Mouse (Mus musculus) thymus, adult 2 months (tissue): Measurements from ENCODE around the gene Gm17606. TPM values are rescaled to one million over a fixed set of nuclear protein-coding genes. Genes with fewer than 3 reads are reported as not detected.

Source experiments
- DNase-seq: peaks from one replicate; pipeline ENCODE4 v3.0.0; 2021
- H3K27ac ChIP-seq: fragments of 200-500 bp; 2 replicates; pipeline ENCODE4 v1.5.1; 2012; ENCODE audit warnings: low read length, control low read depth; ENCODE audit not compliant: control insufficient read depth, insufficient read depth
- H3K27me3 ChIP-seq: fragments of 200-500 bp; 2 replicates; pipeline ENCODE4 v1.6.1; 2012; ENCODE audit warnings: mild to moderate bottlenecking, low read length, moderate library complexity, mixed read lengths; ENCODE audit not compliant: control insufficient read depth, insufficient read depth
- H3K36me3 ChIP-seq: fragments of 200-500 bp; 2 replicates; pipeline ENCODE4 v1.6.1; 2012; ENCODE audit warnings: mild to moderate bottlenecking, low read length, moderate library complexity; ENCODE audit not compliant: control insufficient read depth, insufficient read depth
- H3K4me1 ChIP-seq: fragments of 200-500 bp; replicated peaks from 2 replicates; pipeline ENCODE4 v1.6.1; 2012; ENCODE audit warnings: low read length; ENCODE audit not compliant: control insufficient read depth, insufficient read depth
- H3K4me3 ChIP-seq: fragments of 200-500 bp; 2 replicates; pipeline ENCODE4 v1.5.1; 2012; ENCODE audit warnings: mild to moderate bottlenecking, low read length, control low read depth, moderate library complexity; ENCODE audit not compliant: control insufficient read depth, insufficient read depth
- CTCF ChIP-seq: fragments of 200-500 bp; IDR thresholded peaks from 2 replicates; pipeline ENCODE4 v1.5.1; 2012; ENCODE audit warnings: mild to moderate bottlenecking, control low read depth, low read length, moderate library complexity, borderline replicate concordance; ENCODE audit not compliant: control insufficient read depth, poor library complexity, insufficient read depth; ENCODE audit errors: extremely low read depth
- POLR2A ChIP-seq: fragments of 200-500 bp; IDR thresholded peaks from 2 replicates; pipeline ENCODE4 v1.6.1; 2012; ENCODE audit warnings: mild to moderate bottlenecking, low read length, control low read depth, moderate library complexity; ENCODE audit not compliant: control insufficient read depth, poor library complexity, insufficient read depth; ENCODE audit errors: extremely low read depth
- WGBS: fragments of 180-500 bp; shearing (Covaris S2); methylation state at CpG from one replicate; pipeline ENCODE4 v1.1.7; 2018; 5-methylcytosine and 5-hydroxymethylcytosine counted together
- polyA plus RNA-seq: library from polyadenylated mRNA; depleted of rRNA; stranded (reverse); fragments of >200 nt; gene quantifications from 2 replicates; pipeline ENCODE4 v1.2.3, GENCODE M21; 2012; rRNA removed

Gm17606 gene
- polyA plus RNA-seq, 1 experiment, result not detected

GRCm38 (mm10) chr14:54686522-54687143 lies 45.9 kb downstream of the Gm17606 start, which contains the start of gene Acin1:
Gene Acin1, minus strand, starts transcription at chr14:54686931.
- DNase-seq, result peak; percentile 100
- Histone ChIP-seq H3K27me3 (no peaks in the 10 kb centered on the region), H3K4me1 (peaks cover 3% of the 10 kb centered on the region; the same call in 1 of the 2 replicates), H3K27ac (peak within 1 kb of the TSS; percentile 74), H3K4me3 (peak within 1 kb of the TSS; percentile 94), H3K36me3 (peaks cover 28% of the 10 kb centered on the region)
- under 1% methylated on average over 44 of the region's 44 CpGs for WGBS
- peak; percentile 54; the same call in 1 of the 2 replicates for TF ChIP-seq CTCF
- peak; percentile 90 for TF ChIP-seq POLR2A

GRCm38 (mm10) chr14:54687251-54687650 lies 46.5 kb downstream of the Gm17606 start:
- whole genome bisulfite sequencing, result 1% methylated on average over 8 of the region's 8 CpGs
- Histone ChIP-seq H3K27me3 (no peaks in the 10 kb centered on the region), H3K36me3 (peaks cover 28% of the 10 kb centered on the region), H3K4me3 (peak overlapping the region; percentile 83), H3K27ac (0 out of 2 replicates have a peak overlapping the region, but pooled peaks have one; percentile 36), H3K4me1 (peaks cover 3% of the 10 kb centered on the region; the same call in 1 of the 2 replicates)
- no peak for TF ChIP-seq CTCF
- no peak for TF ChIP-seq POLR2A
- DNase-seq, result no peak

GRCm38 (mm10) chr14:54695042-54695441 lies 54.3 kb downstream of the Gm17606 start:
- H3K4me1 ChIP-seq, result peaks cover 19% of the 10 kb centered on the region
- peaks cover 10% of the 10 kb centered on the region for H3K36me3 ChIP-seq
- H3K27ac ChIP-seq, result no peak overlapping the region
- H3K27me3 ChIP-seq, result no peaks in the 10 kb centered on the region
- H3K4me3 ChIP-seq, result no peak overlapping the region
- DNase-seq, result no peak
- TF ChIP-seq CTCF (no peak), POLR2A (no peak)
- WGBS, result 62% methylated on average over 6 of the region's 6 CpGs

GRCm38 (mm10) chr14:54696752-54697151 lies 56.0 kb downstream of the Gm17606 start:
- 98% methylated on average over 4 of the region's 4 CpGs for WGBS

More at GRCm38 (mm10) chr14:54696752-54697151, 56.0 kb downstream of the Gm17606 start:
- no peak overlapping the region for H3K4me3 ChIP-seq
- TF ChIP-seq CTCF, result no peak
- TF ChIP-seq POLR2A, result no peak
- H3K36me3 ChIP-seq, result no peaks in the 10 kb centered on the region
- no peak overlapping the region for H3K27ac ChIP-seq
- H3K27me3 ChIP-seq, result no peaks in the 10 kb centered on the region
- H3K4me1 ChIP-seq, result peaks cover 21% of the 10 kb centered on the region
- DNase-seq, result no peak

Other genes starting within 250 kb of the Gm17606 start
- 24.2 and 29.3 TPM in 2 replicates for gene Slc7a7, start 223.2 kb upstream of the Gm17606 start, polyA plus RNA-seq
- 211 and 214 TPM in 2 replicates for gene Mrpl52, start 214.0 kb upstream of the Gm17606 start, polyA plus RNA-seq
- 76.5 and 89.3 TPM in 2 replicates for gene Mmp14, start 209.3 kb upstream of the Gm17606 start, polyA plus RNA-seq
- 308 and 317 TPM in 2 replicates for gene Lrp10, start 176.8 kb upstream of the Gm17606 start, polyA plus RNA-seq
- 0.82 and 1.00 TPM in 2 replicates for gene Rem2, start 164.9 kb upstream of the Gm17606 start, polyA plus RNA-seq
- gene Prmt5, start 123.4 kb upstream of the Gm17606 start, polyA plus RNA-seq, result 48.9 and 50.5 TPM in 2 replicates
- gene Haus4, start 86.3 kb upstream of the Gm17606 start, polyA plus RNA-seq, result 47.2 and 61.5 TPM in 2 replicates
- gene Ajuba, start 63.4 kb upstream of the Gm17606 start, polyA plus RNA-seq, result 13.9 and 17.6 TPM in 2 replicates
- gene 4931414P19Rik, start 35.0 kb upstream of the Gm17606 start, polyA plus RNA-seq, result 8.7 and 9.8 TPM in 2 replicates
- 239 and 266 TPM in 2 replicates for gene Psmb5, start 22.9 kb upstream of the Gm17606 start, polyA plus RNA-seq
- gene Psmb11, start 19.5 kb upstream of the Gm17606 start, polyA plus RNA-seq, result 67.6 and 92.4 TPM in 2 replicates
- 138 and 142 TPM in 2 replicates for gene Cdh24, start 412 bp downstream of the Gm17606 start, polyA plus RNA-seq
- 80.2 and 92.8 TPM in 2 replicates for gene 1700123O20Rik, start 45.3 kb downstream of the Gm17606 start, polyA plus RNA-seq
- 238 and 263 TPM in 2 replicates for gene Acin1, start 46.0 kb downstream of the Gm17606 start, polyA plus RNA-seq
- 0.09 and 0.14 TPM in 2 replicates for gene Gm29776, start 57.9 kb downstream of the Gm17606 start, polyA plus RNA-seq
- 2.1 and 2.7 TPM in 2 replicates for gene Cebpe, start 71.2 kb downstream of the Gm17606 start, polyA plus RNA-seq
- 10.0 and 11.6 TPM in 2 replicates for gene Slc7a8, start 141.0 kb downstream of the Gm17606 start, polyA plus RNA-seq
- gene Rnf212b, start 173.2 kb downstream of the Gm17606 start, polyA plus RNA-seq, result 0.15 TPM in 1 of 2 replicates, not detected in the other
- 4.7 and 5.9 TPM in 2 replicates for gene Homez, start 230.0 kb downstream of the Gm17606 start, polyA plus RNA-seq
- 14.3 and 18.2 TPM in 2 replicates for gene Ppp1r3e, start 236.6 kb downstream of the Gm17606 start, polyA plus RNA-seq
- 21.4 and 23.5 TPM in 2 replicates for gene Bcl2l2, start 242.4 kb downstream of the Gm17606 start, polyA plus RNA-seq
- 0.28 and 1.9 TPM in 2 replicates for gene Gm20521, start 242.5 kb downstream of the Gm17606 start, polyA plus RNA-seq